ENCODE assay signal across 22 mouse cellular contexts in genomic region chr17:10393766-10394165, GRCm38 (mm10).
DNase-seq lines count a peak whose midpoint lies in the region; ATAC-seq and TF ChIP-seq lines count a peak whose summit lies in the region.
"Had no signal": no experiment of that assay in that cellular context is flagged by ENCODE, and none has a peak within 500 bp of the region (broad histone marks: within the 10 kb centered on the region; RNA-seq: fewer than 3 reads in every experiment).

No protein-coding gene starts in this region.

- H3K27ac ChIP-seq in heart, embryonic 13.5 days (replicated peaks) = peak overlapping the region; percentile 48
- H3K27ac ChIP-seq in left cerebral cortex, adult 2 months = peak overlapping the region; percentile 80
- peak overlapping the region; percentile 65 for H3K27ac ChIP-seq in hindbrain, embryonic 14.5 days
- H3K27ac ChIP-seq in midbrain, embryonic 16.5 days (ENCODE audit: low read length) = peak overlapping the region; percentile 66
- no peak overlapping the region for H3K27ac ChIP-seq in intestine, postnatal 0 days (ENCODE audit: low read depth, low read length)
- H3K27ac ChIP-seq: embryonic facial prominence, embryonic 13.5 days; midbrain, embryonic 12.5 days had no signal

- 55% methylated on average over 4 of the region's 4 CpGs for WGBS in heart, embryonic 13.5 days
- WGBS in hindbrain, embryonic 14.5 days = 80% methylated on average over 4 of the region's 4 CpGs
- 83% methylated on average over 4 of the region's 4 CpGs for WGBS in midbrain, embryonic 16.5 days
- 82% methylated on average over 4 of the region's 4 CpGs for WGBS in intestine, postnatal 0 days

- H3K9ac ChIP-seq in heart, embryonic 13.5 days = peak overlapping the region; percentile 47; the same call in 1 of the 2 replicates
- H3K9ac ChIP-seq in hindbrain, embryonic 14.5 days = no peak overlapping the region
- H3K9ac ChIP-seq in midbrain, embryonic 16.5 days (ENCODE audit: low read depth, low read length) = no peak overlapping the region
- H3K9ac ChIP-seq in intestine, postnatal 0 days (ENCODE audit: low read depth, low read length) = no peak overlapping the region
- H3K9ac ChIP-seq: embryonic facial prominence, embryonic 13.5 days; midbrain, embryonic 12.5 days had no signal

- H3K4me2 ChIP-seq in heart, embryonic 13.5 days = no peak overlapping the region
- H3K4me2 ChIP-seq in hindbrain, embryonic 14.5 days (replicated peaks) = no peak overlapping the region
- H3K4me2 ChIP-seq in midbrain, embryonic 16.5 days (ENCODE audit: low read length) = no peak overlapping the region
- no peak overlapping the region for H3K4me2 ChIP-seq in intestine, postnatal 0 days (replicated peaks; ENCODE audit: low read depth)
- H3K4me2 ChIP-seq: embryonic facial prominence, embryonic 13.5 days; liver, embryonic 11.5 days; midbrain, embryonic 12.5 days had no signal

- no peak overlapping the region for H3K4me3 ChIP-seq in heart, embryonic 13.5 days
- H3K4me3 ChIP-seq in left cerebral cortex, adult 2 months = no peak overlapping the region
- no peak overlapping the region for H3K4me3 ChIP-seq in hindbrain, embryonic 14.5 days (replicated peaks; ENCODE audit: low read length)
- no peak overlapping the region for H3K4me3 ChIP-seq in midbrain, embryonic 16.5 days (ENCODE audit: low read depth, low read length)
- no peak overlapping the region for H3K4me3 ChIP-seq in intestine, postnatal 0 days (ENCODE audit: low read depth, low read length)
- H3K4me3 ChIP-seq: embryonic facial prominence, embryonic 13.5 days; midbrain, embryonic 12.5 days had no signal

- H3K9me3 ChIP-seq in heart, embryonic 13.5 days = no peaks in the 10 kb centered on the region
- no peaks in the 10 kb centered on the region for H3K9me3 ChIP-seq in hindbrain, embryonic 14.5 days (ENCODE audit: control insufficient read depth, low read length)
- no peaks in the 10 kb centered on the region for H3K9me3 ChIP-seq in midbrain, embryonic 16.5 days (replicated peaks; ENCODE audit: control insufficient read depth, low read length, poor library complexity, severe bottlenecking)
- H3K9me3 ChIP-seq in intestine, postnatal 0 days (ENCODE audit: control insufficient read depth) = no peaks in the 10 kb centered on the region
- H3K9me3 ChIP-seq: embryonic facial prominence, embryonic 13.5 days; midbrain, embryonic 12.5 days had no signal

- intact Hi-C loops in heart, postnatal 14 days (cut with DNase I) = loop anchor here (5.0 kb wide), 2 partner anchors 54 to 296 kb away; no protein-coding TSS in a partner anchor
- intact Hi-C loops in left cerebral cortex, adult 2 months (cut with DNase I) = no loop called here

- peaks cover 75% of the 10 kb centered on the region for H3K4me1 ChIP-seq in heart, embryonic 13.5 days
- H3K4me1 ChIP-seq in hindbrain, embryonic 14.5 days (replicated peaks; ENCODE audit: control insufficient read depth, insufficient read depth, low read length) = peaks cover 17% of the 10 kb centered on the region
- H3K4me1 ChIP-seq in midbrain, embryonic 16.5 days (ENCODE audit: control insufficient read depth, insufficient read depth, low read length) = peaks cover 7% of the 10 kb centered on the region
- 0 out of 2 replicates have a peak, but pooled peaks cover 2% of the 10 kb centered on the region for H3K4me1 ChIP-seq in intestine, postnatal 0 days (replicated peaks; ENCODE audit: control insufficient read depth, insufficient read depth, low read length)

- no peak for TF ChIP-seq CTCF in left cerebral cortex, adult 2 months (IDR thresholded peaks at IDR 0.05)
- no peak for TF ChIP-seq CTCF in intestine, postnatal 0 days (IDR thresholded peaks at IDR 0.05; ENCODE audit: low read depth)

- H3K36me3 ChIP-seq in heart, embryonic 13.5 days = no peaks in the 10 kb centered on the region
- H3K36me3 ChIP-seq in hindbrain, embryonic 14.5 days (replicated peaks; ENCODE audit: control insufficient read depth, insufficient read depth) = no peaks in the 10 kb centered on the region
- H3K36me3 ChIP-seq in midbrain, embryonic 16.5 days (ENCODE audit: control insufficient read depth, insufficient read depth, low read length) = no peaks in the 10 kb centered on the region
- H3K36me3 ChIP-seq in intestine, postnatal 0 days (ENCODE audit: control insufficient read depth, insufficient read depth) = no peaks in the 10 kb centered on the region
- H3K36me3 ChIP-seq: embryonic facial prominence, embryonic 13.5 days; midbrain, embryonic 12.5 days had no signal

- no peak for DNase-seq in heart, postnatal 14 days
- no peak for DNase-seq in left cerebral cortex, adult 2 months (ENCODE audit: extremely low spot score in 1 of 2, low spot score in 2 of 2)
- no peak for DNase-seq in left cerebral cortex, adult 18-20 months (ENCODE audit: low spot score in 2 of 2)
- DNase-seq in hindbrain, embryonic 14.5 days (ENCODE audit: low spot score) = no peak
- no peak for DNase-seq in kidney, adult 18-20 months
- DNase-seq: adrenal gland, postnatal 14 days; cerebellum, adult 8-10 months; gastrocnemius, postnatal 10 days; heart, postnatal 10 days; kidney, adult 11 months; kidney, postnatal 14 days; lung, adult 2 months; lung, postnatal 36 days; thymus, postnatal 25 days had no signal

- no peak for ATAC-seq in heart, embryonic 13.5 days (ENCODE audit: extremely low read depth, insufficient number of reproducible peaks, low FRiP score, low TSS enrichment)
- ATAC-seq in hindbrain, embryonic 14.5 days (ENCODE audit: low FRiP score) = no peak
- ATAC-seq in midbrain, embryonic 16.5 days = no peak
- no peak for ATAC-seq in intestine, postnatal 0 days
- ATAC-seq: activated CD4-positive, CD25-positive, alpha-beta regulatory T cell, adult 4 months; Patski had no signal

- no peaks in the 10 kb centered on the region for H3K27me3 ChIP-seq in heart, embryonic 13.5 days (replicated peaks)
- no peaks in the 10 kb centered on the region for H3K27me3 ChIP-seq in hindbrain, embryonic 14.5 days (ENCODE audit: control insufficient read depth, insufficient read depth, low read length)
- no peaks in the 10 kb centered on the region for H3K27me3 ChIP-seq in midbrain, embryonic 16.5 days (ENCODE audit: control insufficient read depth, insufficient read depth, low read depth, low read length)
- 0 out of 2 replicates have a peak, but pooled peaks cover 4% of the 10 kb centered on the region for H3K27me3 ChIP-seq in intestine, postnatal 0 days (replicated peaks; ENCODE audit: control insufficient read depth, insufficient read depth, low read length)
- H3K27me3 ChIP-seq: embryonic facial prominence, embryonic 13.5 days; Patski had no signal
